Mouse (Mus musculus): ENCODE results near the gene Poldip3.
"Not testable (repeated sequence)": the region's sequence is repeated elsewhere in the genome, so short reads cannot be mapped to it uniquely, and the experiment has no call there.

The Poldip3 gene

GRCm38 (mm10) chr15:83164971-83165471 is 15.8 kb upstream of the Poldip3 start:
- in situ Hi-C loops (cut with MboI) = no loop called here

GRCm38 (mm10) chr15:83162818-83163485 is 13.8 kb upstream of the Poldip3 start:
- in situ Hi-C loops (cut with MboI) = no loop called here

- in situ Hi-C loops (cut with MboI) = no loop called here
Observed at GRCm38 (mm10) chr15:83162001-83162400, 12.8 kb upstream of the Poldip3 start.

GRCm38 (mm10) chr15:83161062-83161748 is 12.0 kb upstream of the Poldip3 start:
- in situ Hi-C loops (cut with MboI) = no loop called here

- in situ Hi-C loops (cut with MboI) = no loop called here
Observed at GRCm38 (mm10) chr15:83160561-83160960, 11.4 kb upstream of the Poldip3 start.

- in situ Hi-C loops (cut with MboI) = no loop called here
Observed at GRCm38 (mm10) chr15:83159823-83160222, 10.6 kb upstream of the Poldip3 start.

GRCm38 (mm10) chr15:83158587-83159160 is 9.5 kb upstream of the Poldip3 start:
- in situ Hi-C loops (cut with MboI) = no loop called here

- in situ Hi-C loops (cut with MboI) = no loop called here
Observed at GRCm38 (mm10) chr15:83157667-83158064, 8.5 kb upstream of the Poldip3 start.

- in situ Hi-C loops (cut with MboI) = no loop called here
Observed at GRCm38 (mm10) chr15:83156929-83157666, 7.9 kb upstream of the Poldip3 start.

- in situ Hi-C loops (cut with MboI) = no loop called here
Observed at GRCm38 (mm10) chr15:83155672-83156419, 6.7 kb upstream of the Poldip3 start.

GRCm38 (mm10) chr15:83154309-83154708 is 5.1 kb upstream of the Poldip3 start:
- in situ Hi-C loops (cut with MboI) = no loop called here

GRCm38 (mm10) chr15:83150694-83151093 is 1.5 kb upstream of the Poldip3 start:
- in situ Hi-C loops (cut with MboI) = no loop called here

- in situ Hi-C loops (cut with MboI) = no loop called here
Observed at GRCm38 (mm10) chr15:83150073-83150442, 874 bp upstream of the Poldip3 start.

GRCm38 (mm10) chr15:83148801-83149195 is 386 bp downstream of the Poldip3 start:
- in situ Hi-C loops (cut with MboI) = no loop called here

GRCm38 (mm10) chr15:83148395-83148794 is 789 bp downstream of the Poldip3 start:
- in situ Hi-C loops (cut with MboI) = no loop called here

- in situ Hi-C loops (cut with MboI) = no loop called here
Observed at GRCm38 (mm10) chr15:83145541-83145940, 3.6 kb downstream of the Poldip3 start.

- in situ Hi-C loops (cut with MboI) = no loop called here
Observed at GRCm38 (mm10) chr15:83142861-83143260, 6.3 kb downstream of the Poldip3 start.

GRCm38 (mm10) chr15:83135654-83136053 is 13.5 kb downstream of the Poldip3 start:
- in situ Hi-C loops (cut with MboI) = no loop called here

GRCm38 (mm10) chr15:83134671-83135070 is 14.5 kb downstream of the Poldip3 start:
- in situ Hi-C loops (cut with MboI) = no loop called here

- in situ Hi-C loops (cut with MboI) = no loop called here
Observed at GRCm38 (mm10) chr15:83129530-83130231, 19.5 kb downstream of the Poldip3 start.

GRCm38 (mm10) chr15:83127037-83127436 is 22.1 kb downstream of the Poldip3 start:
- in situ Hi-C loops (cut with MboI) = not testable (repeated sequence)
